In the genomic region with DNA sequence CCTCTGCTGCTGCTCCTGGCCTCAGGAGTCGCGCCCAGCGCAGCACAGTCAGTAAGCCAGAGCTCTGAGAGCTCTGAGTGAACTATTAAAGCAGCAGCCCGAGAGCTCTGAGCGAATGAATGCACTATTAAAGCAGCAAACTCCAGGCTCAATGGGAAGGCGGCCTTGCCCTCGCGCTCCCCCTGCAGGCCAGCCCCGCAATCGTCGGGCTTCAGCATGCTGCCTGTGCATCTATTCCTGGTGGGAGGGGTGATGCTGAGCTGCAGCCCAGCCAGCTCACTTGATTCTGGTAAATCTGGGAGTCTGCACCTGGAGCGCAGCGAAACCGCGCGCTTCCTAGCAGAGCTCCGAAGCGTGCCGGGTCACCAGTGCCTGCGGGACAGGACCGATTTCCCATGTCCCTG, we compare ENCODE assay signal across 8 mouse cellular contexts. TPM values are rescaled to one million over a fixed set of nuclear protein-coding genes. Genes with fewer than 3 reads are reported as not detected.
A peak's percentile ranks its signal among the peaks of the same experiment; 100 is the strongest.
DNase-seq lines count a peak whose midpoint lies in the region; ATAC-seq and TF ChIP-seq lines count a peak whose summit lies in the region.
"Not testable (repeated sequence)": the region's sequence is repeated elsewhere in the genome, so short reads cannot be mapped to it uniquely, and the experiment has no call there.

No protein-coding gene starts in this region.

- H3K4me1 ChIP-seq in hindbrain, embryonic 11.5 days (replicated peaks; ENCODE audit: control insufficient read depth, insufficient read depth, low read length); liver, postnatal 0 days (ENCODE audit: insufficient read depth); neural tube, embryonic 14.5 days (ENCODE audit: control insufficient read depth, insufficient read depth, low read length): not testable (repeated sequence)

- H3K9me3 ChIP-seq in hindbrain, embryonic 11.5 days (ENCODE audit: control insufficient read depth, low read length); liver, postnatal 0 days (ENCODE audit: low read length); neural tube, embryonic 14.5 days (ENCODE audit: control insufficient read depth, low read length): not testable (repeated sequence)

- peak overlapping the region; percentile 49 for H3K27ac ChIP-seq in hindbrain, embryonic 11.5 days (ENCODE audit: low read depth, low read length)
- H3K27ac ChIP-seq in liver, postnatal 0 days (ENCODE audit: low read depth), result peak overlapping the region; percentile 93
- H3K27ac ChIP-seq in neural tube, embryonic 14.5 days (ENCODE audit: low read depth, low read length), result not testable (repeated sequence)

- not testable (repeated sequence) for H3K27me3 ChIP-seq in hindbrain, embryonic 11.5 days (ENCODE audit: control insufficient read depth, insufficient read depth, low read length); liver, postnatal 0 days (ENCODE audit: insufficient read depth, low read length); neural tube, embryonic 14.5 days (ENCODE audit: control insufficient read depth, insufficient read depth, low read length)

- WGBS in hindbrain, embryonic 11.5 days, result under 1% methylated on average over 18 of the region's 21 CpGs
- 0% methylated on average over 11 of the region's 21 CpGs for WGBS in liver, postnatal 0 days (ENCODE audit: insufficient replicate concordance)
- WGBS in neural tube, embryonic 14.5 days, result under 1% methylated on average over 20 of the region's 21 CpGs

- not testable (repeated sequence) for TF ChIP-seq EP300 in liver, postnatal 0 days (IDR thresholded peaks at IDR 0.05; ENCODE audit: low read depth)

- DNase-seq in NIH3T3 (ENCODE audit: low read depth), result peak; percentile 94
- peak; percentile 86 to 93 for DNase-seq in cerebellum, postnatal 36 days
- peak; percentile 96 for DNase-seq in frontal cortex, postnatal 36 days (ENCODE audit: low spot score in 2 of 2)
- DNase-seq in hindbrain, embryonic 11.5 days (ENCODE audit: low spot score), result peak; percentile 81
- DNase-seq in layer of hippocampus, adult 8-10 months (ENCODE audit: low spot score in 2 of 2), result peak; percentile 92 to 94
- peak; percentile 78 for DNase-seq in liver, postnatal 0 days
- peak; percentile 68 for DNase-seq in telencephalon, adult 2 months (ENCODE audit: low read depth, low spot score)

- peak overlapping the region; percentile 44 for H3K4me3 ChIP-seq in hindbrain, embryonic 11.5 days (ENCODE audit: low read depth, low read length)
- H3K4me3 ChIP-seq in liver, postnatal 0 days (ENCODE audit: low read depth, low read length), result peak overlapping the region; percentile 68
- peak overlapping the region; percentile 36 for H3K4me3 ChIP-seq in neural tube, embryonic 14.5 days (ENCODE audit: low read depth, low read length)

- not testable (repeated sequence) for H3K9ac ChIP-seq in hindbrain, embryonic 11.5 days (ENCODE audit: low read depth, low read length)
- H3K9ac ChIP-seq in liver, postnatal 0 days (replicated peaks), result peak overlapping the region; percentile 77
- H3K9ac ChIP-seq in neural tube, embryonic 14.5 days (replicated peaks; ENCODE audit: low read depth, low read length), result peak overlapping the region; percentile 34; the same call in 1 of the 2 replicates

- TF ChIP-seq CTCF in liver, postnatal 0 days (IDR thresholded peaks at IDR 0.05; ENCODE audit: low read depth), result peak; percentile 72

- H3K4me2 ChIP-seq in hindbrain, embryonic 11.5 days (replicated peaks; ENCODE audit: low read depth, low read length), result peak overlapping the region; percentile 68
- peak overlapping the region; percentile 80 for H3K4me2 ChIP-seq in liver, postnatal 0 days (ENCODE audit: low read depth, low read length)
- peak overlapping the region; percentile 67 for H3K4me2 ChIP-seq in neural tube, embryonic 14.5 days (ENCODE audit: low read depth, low read length)

- H3K36me3 ChIP-seq in hindbrain, embryonic 11.5 days (ENCODE audit: control insufficient read depth, insufficient read depth, low read length); liver, postnatal 0 days (replicated peaks; ENCODE audit: insufficient read depth, low read length); neural tube, embryonic 14.5 days (ENCODE audit: control insufficient read depth, insufficient read depth, low read length): not testable (repeated sequence)

- peak; percentile 100 for ATAC-seq in hindbrain, embryonic 11.5 days (ENCODE audit: low FRiP score)
- peak; percentile 100 for ATAC-seq in liver, postnatal 0 days
- peak; percentile 100 for ATAC-seq in neural tube, embryonic 14.5 days (ENCODE audit: low read depth)

RNA-seq across cellular contexts. Expression of a gene that starts 2.3 kb away (rescaled TPM):
- polyA plus RNA-seq in hindbrain, embryonic 11.5 days (2014; fragmentation: Nextera tagmentation; extraction: Ambion mirVana), result 0.20 and 0.32 TPM in 2 replicates
- not detected for total RNA-seq in layer of hippocampus, adult 8-10 months (2022)
- 0.13 TPM in 1 of 2 replicates, not detected in the other for polyA plus RNA-seq in liver, postnatal 0 days (2015; fragmentation: Nextera tagmentation; extraction: Ambion mirVana)
- not detected in 2 replicates for polyA plus RNA-seq in neural tube, embryonic 14.5 days (2014; fragmentation: Nextera tagmentation; extraction: Ambion mirVana)

RNA-seq across cellular contexts. Expression of a gene that starts 3.0 kb away (rescaled TPM):
- polyA plus RNA-seq in hindbrain, embryonic 11.5 days (2014; fragmentation: Nextera tagmentation; extraction: Ambion mirVana), result not detected in 2 replicates
- not detected for total RNA-seq in layer of hippocampus, adult 8-10 months (2022)
- polyA plus RNA-seq in liver, postnatal 0 days (2015; fragmentation: Nextera tagmentation; extraction: Ambion mirVana), result not detected in 2 replicates
- not detected in 2 replicates for polyA plus RNA-seq in neural tube, embryonic 14.5 days (2014; fragmentation: Nextera tagmentation; extraction: Ambion mirVana)

RNA-seq across cellular contexts. Expression of a gene that starts 16.0 kb away (rescaled TPM):
- not detected in 2 replicates for polyA plus RNA-seq in hindbrain, embryonic 11.5 days (2014; fragmentation: Nextera tagmentation; extraction: Ambion mirVana)
- not detected for total RNA-seq in layer of hippocampus, adult 8-10 months (2022)
- not detected in 2 replicates for polyA plus RNA-seq in liver, postnatal 0 days (2015; fragmentation: Nextera tagmentation; extraction: Ambion mirVana)
- not detected in 2 replicates for polyA plus RNA-seq in neural tube, embryonic 14.5 days (2014; fragmentation: Nextera tagmentation; extraction: Ambion mirVana)

RNA-seq across cellular contexts. Expression of a gene that starts 19.1 kb away (rescaled TPM):
- polyA plus RNA-seq in hindbrain, embryonic 11.5 days (2014; fragmentation: Nextera tagmentation; extraction: Ambion mirVana), result not detected in 2 replicates
- not detected for total RNA-seq in layer of hippocampus, adult 8-10 months (2022)
- polyA plus RNA-seq in liver, postnatal 0 days (2015; fragmentation: Nextera tagmentation; extraction: Ambion mirVana), result not detected in 2 replicates
- polyA plus RNA-seq in neural tube, embryonic 14.5 days (2014; fragmentation: Nextera tagmentation; extraction: Ambion mirVana), result not detected in 2 replicates

RNA-seq across cellular contexts. Expression of a gene that starts 22.0 kb away (rescaled TPM):
- not detected in 2 replicates for polyA plus RNA-seq in hindbrain, embryonic 11.5 days (2014; fragmentation: Nextera tagmentation; extraction: Ambion mirVana)
- total RNA-seq in layer of hippocampus, adult 8-10 months (2022), result not detected
- not detected in 2 replicates for polyA plus RNA-seq in liver, postnatal 0 days (2015; fragmentation: Nextera tagmentation; extraction: Ambion mirVana)
- not detected in 2 replicates for polyA plus RNA-seq in neural tube, embryonic 14.5 days (2014; fragmentation: Nextera tagmentation; extraction: Ambion mirVana)
